Mouse (Mus musculus) CD4-positive, CD25-positive, alpha-beta regulatory T cell, adult 9 weeks (primary cell): ENCODE results near the gene Kremen2. TPM values are rescaled to one million over a fixed set of nuclear protein-coding genes. Genes with fewer than 3 reads are reported as not detected.

ENCODE experiments used
- polyA plus RNA-seq: library from polyadenylated mRNA; unstranded; fragments of 100-300 nt; shearing (Covaris generic); gene quantifications from one replicate; pipeline ENCODE4 v1.2.1, GENCODE M21; 2017

Kremen2 gene
- polyA plus RNA-seq: 5.8 TPM

GRCm38 (mm10) chr17:23745301-23746251 lies at the start of gene Kremen2:
Kremen2 (minus strand) TSS chr17:23745833.

GRCm38 (mm10) chr17:23790269-23791078 lies 44.8 kb upstream of the Kremen2 start, which contains the start of gene Srrm2:
Srrm2 (plus strand) TSS chr17:23790532.

GRCm38 (mm10) chr17:23785561-23786471 lies 40.2 kb upstream of the Kremen2 start, which contains the start of gene Flywch2:
Flywch2 (minus strand) TSS chr17:23786081.

GRCm38 (mm10) chr17:23771284-23772218 lies 25.9 kb upstream of the Kremen2 start, which contains the start of gene Flywch1:
Flywch1 (minus strand) TSS chr17:23771602.

GRCm38 (mm10) chr17:23740598-23741021 lies 5.0 kb downstream of the Kremen2 start, which contains the start of gene Paqr4:
Paqr4 (minus strand) TSS chr17:23740867.

GRCm38 (mm10) chr17:23725999-23726757 lies 19.5 kb downstream of the Kremen2 start, which contains the start of gene Pkmyt1:
Pkmyt1 (plus strand) TSS chr17:23726336.

GRCm38 (mm10) chr17:23722376-23723125 lies 23.1 kb downstream of the Kremen2 start, which contains the start of gene 1520401A03Rik:
1520401A03Rik (minus strand) TSS chr17:23722783.

Other genes starting within 250 kb of the Kremen2 start
- gene Zfp213, start 181.6 kb downstream of the Kremen2 start, polyA plus RNA-seq: 12.3 TPM
- gene Zfp13, start 146.3 kb downstream of the Kremen2 start, polyA plus RNA-seq: not detected
- gene Zscan10, start 145.0 kb downstream of the Kremen2 start, polyA plus RNA-seq: 4.7 TPM
- gene Mmp25, start 100.6 kb downstream of the Kremen2 start, polyA plus RNA-seq: 0.40 TPM
- not detected for gene Bicdl2, start 85.3 kb downstream of the Kremen2 start, polyA plus RNA-seq
- 73.0 TPM for gene Hcfc1r1, start 72.2 kb downstream of the Kremen2 start, polyA plus RNA-seq
- 33.0 TPM for gene Thoc6, start 72.0 kb downstream of the Kremen2 start, polyA plus RNA-seq
- 14.9 TPM for gene Tnfrsf12a, start 68.4 kb downstream of the Kremen2 start, polyA plus RNA-seq
- not detected for gene Cldn6, start 66.6 kb downstream of the Kremen2 start, polyA plus RNA-seq
- gene Cldn9, start 61.8 kb downstream of the Kremen2 start, polyA plus RNA-seq: not detected
- not detected for gene 1520401A03Rik, start 23.1 kb downstream of the Kremen2 start, polyA plus RNA-seq
- gene Pkmyt1, start 19.5 kb downstream of the Kremen2 start, polyA plus RNA-seq: 15.2 TPM
- 4.5 TPM for gene Paqr4, start 5.0 kb downstream of the Kremen2 start, polyA plus RNA-seq
- gene Flywch1, start 25.8 kb upstream of the Kremen2 start, polyA plus RNA-seq: 17.1 TPM
- 5.2 TPM for gene Flywch2, start 40.2 kb upstream of the Kremen2 start, polyA plus RNA-seq
- gene Srrm2, start 44.7 kb upstream of the Kremen2 start, polyA plus RNA-seq: 338 TPM
- 746 TPM for gene Elob, start 83.3 kb upstream of the Kremen2 start, polyA plus RNA-seq
- gene Prss33, start 90.2 kb upstream of the Kremen2 start, polyA plus RNA-seq: 1.2 TPM
- not detected for gene Prss32, start 98.0 kb upstream of the Kremen2 start, polyA plus RNA-seq
- gene Prss41, start 98.3 kb upstream of the Kremen2 start, polyA plus RNA-seq: 5.4 TPM
- gene Prss21, start 122.2 kb upstream of the Kremen2 start, polyA plus RNA-seq: not detected
- gene Dcpp1, start 135.0 kb upstream of the Kremen2 start, polyA plus RNA-seq: not detected
- not detected for gene Dcpp2, start 135.0 kb upstream of the Kremen2 start, polyA plus RNA-seq
- not detected for gene Dcpp3, start 171.6 kb upstream of the Kremen2 start, polyA plus RNA-seq
- not detected for gene Sbp, start 195.8 kb upstream of the Kremen2 start, polyA plus RNA-seq
- not detected for gene Sbpl, start 209.4 kb upstream of the Kremen2 start, polyA plus RNA-seq
- 0.25 TPM for gene Prss30, start 234.7 kb upstream of the Kremen2 start, polyA plus RNA-seq